Mouse (Mus musculus): Measurements from ENCODE around the gene Lrrk1. TPM values are rescaled to one million over a fixed set of nuclear protein-coding genes. Genes with fewer than 3 reads are reported as not detected.
"Not testable (repeated sequence)": the region's sequence is repeated elsewhere in the genome, so short reads cannot be mapped to it uniquely, and the experiment has no call there.

Gene Lrrk1
- total RNA-seq, 2 experiments from 2014 or later, result 2.3 to 3.4 TPM

DNA sequence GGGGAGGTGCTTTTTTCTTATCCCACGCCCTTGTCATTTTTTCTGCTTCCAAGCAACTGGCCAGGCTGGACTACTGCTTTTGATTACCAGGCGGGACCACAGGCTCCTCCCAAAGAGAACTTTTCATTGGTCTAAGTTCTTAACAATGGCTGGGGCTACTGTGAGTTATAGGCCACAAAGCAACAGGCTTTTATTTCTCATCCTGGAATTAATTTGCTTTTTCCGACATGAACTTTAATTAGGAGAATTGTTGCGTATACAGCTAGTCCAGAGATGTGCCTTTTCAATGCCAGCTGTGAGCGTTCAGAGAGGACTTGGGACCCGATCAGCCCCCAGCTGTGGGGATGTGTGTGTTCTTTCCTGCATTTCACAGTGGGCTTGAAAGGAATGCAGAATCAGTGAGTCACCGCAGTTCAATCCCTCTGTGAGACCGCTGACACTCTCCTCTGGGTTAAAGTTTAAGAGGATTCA is 165.5 kb downstream of the Lrrk1 start:
- no peak for DNase-seq

DNA sequence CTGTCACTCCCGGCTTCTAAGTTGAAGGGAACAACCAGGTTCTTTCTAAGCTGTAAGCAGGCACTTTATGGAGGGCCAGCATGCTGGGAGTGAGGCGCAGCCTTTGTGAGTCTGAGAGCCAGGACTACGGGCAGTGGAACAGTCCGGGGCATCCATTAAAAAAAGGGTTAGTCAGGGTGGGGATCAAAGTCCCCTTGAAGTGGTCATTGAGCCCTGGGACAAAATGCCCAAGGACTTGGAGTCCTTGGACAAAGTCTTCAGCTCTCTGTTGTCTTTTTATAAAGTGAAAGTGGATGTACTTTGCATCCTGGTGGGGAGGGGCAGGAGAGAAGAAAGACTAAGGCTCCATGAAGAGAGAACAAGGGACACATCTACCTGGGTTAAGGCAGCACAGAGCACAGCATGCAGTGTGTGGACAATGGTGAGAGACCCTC is 168.3 kb downstream of the Lrrk1 start:
- no peak for DNase-seq

DNA sequence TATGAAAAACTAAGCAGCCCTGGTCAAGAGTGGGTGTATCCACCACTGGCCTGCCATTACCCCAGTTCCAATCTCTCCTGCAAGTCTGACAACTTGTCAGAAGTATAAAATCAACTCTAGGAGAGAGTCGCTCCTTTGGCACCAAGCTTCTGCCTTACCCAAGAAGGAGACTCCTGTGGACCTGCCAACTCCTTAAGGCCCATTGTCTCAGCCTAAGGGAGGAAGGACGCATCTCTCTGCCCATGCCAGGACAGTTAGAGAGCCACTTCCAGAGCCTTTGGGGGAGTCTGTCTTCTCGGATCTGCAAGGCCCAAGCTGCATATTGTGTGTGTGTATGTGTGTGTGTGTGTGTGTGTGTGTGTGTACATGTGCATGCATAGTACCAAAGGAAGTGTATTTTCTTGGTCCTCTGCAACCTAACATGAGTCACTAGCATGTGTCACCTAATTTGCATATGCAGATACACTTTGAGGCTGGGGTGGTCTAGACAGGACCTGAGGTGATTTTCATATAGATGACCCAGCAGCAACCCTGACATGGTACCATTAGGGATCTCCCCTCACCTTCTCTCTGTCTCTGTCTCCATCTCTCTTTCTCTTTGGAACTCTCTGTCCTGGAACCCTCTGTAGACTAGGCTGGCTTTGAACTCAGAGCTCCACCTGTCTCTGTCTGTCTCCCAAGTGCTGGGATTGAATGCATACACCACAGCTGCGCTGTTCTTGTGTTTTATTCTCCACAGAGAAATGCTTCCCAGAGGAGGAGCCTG is 168.9 kb downstream of the Lrrk1 start:
- no peak for DNase-seq

DNA sequence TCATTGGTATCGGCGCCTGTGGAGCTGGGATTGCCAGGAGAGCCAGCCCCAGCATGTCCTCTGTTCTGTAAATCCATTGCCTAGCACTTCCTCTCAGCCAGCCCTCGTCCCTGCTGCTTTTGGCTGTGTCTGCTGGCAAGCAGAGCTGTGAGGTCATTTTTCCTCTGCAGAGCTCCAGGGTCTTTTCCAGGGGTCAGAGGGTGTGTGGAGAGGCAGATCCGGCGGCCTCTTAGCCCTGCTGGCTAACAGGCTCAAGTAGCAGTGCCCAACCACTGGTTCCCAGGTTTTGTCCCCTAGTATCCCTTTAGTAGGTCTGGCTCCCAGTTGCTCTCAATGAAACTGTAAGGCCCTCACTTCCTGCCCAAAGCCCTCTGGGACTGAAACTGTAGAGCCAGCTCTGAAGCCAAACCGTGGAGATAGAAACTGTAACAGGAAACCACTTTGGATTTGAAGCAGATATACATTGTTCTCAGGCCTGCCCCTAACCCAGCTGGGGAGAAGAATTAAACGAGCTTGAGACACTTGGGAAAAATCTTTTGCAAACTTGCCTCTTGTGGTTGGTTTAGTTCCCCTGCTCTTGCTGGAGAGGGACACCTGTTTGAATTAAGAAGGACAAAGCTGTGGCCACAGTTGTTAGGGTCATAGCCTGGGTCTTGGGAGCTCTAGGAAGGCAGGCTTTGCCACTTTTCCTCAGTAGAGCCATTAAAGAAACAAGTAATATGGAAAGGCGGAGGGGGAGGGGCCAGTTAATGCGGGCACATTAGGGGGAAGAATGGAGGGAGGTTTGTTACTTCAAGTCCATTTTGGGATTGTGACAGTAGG is 169.7 kb downstream of the Lrrk1 start:
- DNase-seq, result peak in 1 of 2 experiments; percentile 22

DNA sequence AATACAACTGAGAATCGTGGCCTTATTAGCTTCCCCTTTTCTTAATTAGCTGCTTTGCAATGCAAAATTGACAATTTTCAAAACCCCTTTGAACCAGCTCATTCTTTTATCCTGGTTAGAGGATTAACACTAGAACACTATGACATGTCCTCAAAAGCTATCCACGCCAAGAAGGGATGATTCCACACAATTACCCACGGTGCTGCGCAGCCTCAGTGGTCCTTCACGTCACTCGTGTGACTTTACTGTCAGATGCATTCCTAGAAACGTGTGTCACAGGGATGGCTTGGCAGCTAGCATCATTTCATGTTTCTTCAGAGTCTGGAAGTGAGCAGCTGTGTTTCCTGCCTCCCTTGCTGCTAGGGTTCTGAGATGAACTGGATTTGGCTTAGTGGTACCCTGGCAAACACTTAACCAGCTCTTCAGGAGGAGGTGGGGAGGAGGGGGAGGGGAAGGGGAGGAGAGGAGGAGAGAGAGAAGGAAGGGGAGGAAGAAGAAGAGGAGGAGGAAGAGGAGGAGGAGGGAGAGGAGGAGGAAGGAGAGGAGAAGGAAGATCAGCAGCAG is 170.5 kb downstream of the Lrrk1 start:
- DNase-seq, result no peak

DNA sequence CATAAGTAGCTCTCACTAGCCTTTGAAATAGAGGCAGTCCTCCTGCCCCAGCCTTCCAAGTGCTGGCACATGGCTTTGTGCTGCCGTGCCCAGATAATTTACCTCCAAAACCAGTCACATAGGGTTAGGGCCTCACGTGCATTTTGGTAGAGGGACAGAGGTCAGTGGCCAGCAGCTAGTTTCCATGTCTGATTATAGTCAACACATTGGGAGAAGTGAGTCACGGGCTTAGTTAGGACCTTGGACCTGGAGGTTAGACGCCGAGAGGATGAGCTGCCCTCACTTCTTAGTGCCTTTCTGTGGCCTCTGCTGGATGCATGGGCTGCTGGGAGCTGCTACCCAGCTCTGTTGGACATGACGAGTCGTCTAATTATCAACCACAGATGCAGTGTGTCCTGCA is 171.1 kb downstream of the Lrrk1 start:
- DNase-seq, result no peak

DNA sequence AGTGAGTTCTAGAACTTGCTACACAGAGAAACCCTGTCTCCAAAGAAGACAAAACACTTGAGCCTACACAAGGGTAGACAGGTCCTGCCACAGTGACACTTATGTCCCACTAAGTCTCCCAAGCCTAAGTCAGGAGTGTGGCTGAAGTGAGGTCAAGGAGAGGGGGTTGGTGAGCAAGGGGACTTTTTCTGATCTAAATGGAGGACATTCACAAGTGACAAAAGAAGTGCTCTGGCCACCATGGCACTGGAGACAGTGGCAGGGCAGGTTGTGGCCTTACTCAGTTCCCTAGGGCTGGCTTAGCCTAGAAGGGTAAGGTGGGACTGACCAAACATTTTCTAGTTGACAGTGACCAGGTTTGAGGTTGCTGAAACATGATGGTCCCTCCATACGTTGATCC is 172.2 kb downstream of the Lrrk1 start:
- no peak for DNase-seq

DNA sequence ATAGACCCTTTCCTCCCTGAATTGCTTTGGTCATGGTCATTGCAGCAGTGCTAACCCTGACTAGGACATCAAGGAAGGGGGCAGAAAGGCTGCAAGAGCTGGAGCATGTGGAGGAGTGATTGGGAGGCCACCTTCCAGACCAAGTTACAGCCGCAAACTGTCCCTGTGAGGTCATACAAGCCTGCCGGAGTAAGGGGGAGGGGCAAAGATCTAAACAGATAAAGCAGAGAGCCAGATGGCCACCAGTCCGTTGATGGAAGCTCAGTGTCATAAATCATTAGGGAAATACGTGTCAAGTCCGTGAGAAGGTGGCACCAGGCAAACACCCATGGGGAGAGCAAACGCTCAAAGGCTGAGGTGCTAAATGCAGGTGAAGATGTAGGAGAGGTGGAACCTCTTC is 173.7 kb downstream of the Lrrk1 start:
- DNase-seq, result no peak

DNA sequence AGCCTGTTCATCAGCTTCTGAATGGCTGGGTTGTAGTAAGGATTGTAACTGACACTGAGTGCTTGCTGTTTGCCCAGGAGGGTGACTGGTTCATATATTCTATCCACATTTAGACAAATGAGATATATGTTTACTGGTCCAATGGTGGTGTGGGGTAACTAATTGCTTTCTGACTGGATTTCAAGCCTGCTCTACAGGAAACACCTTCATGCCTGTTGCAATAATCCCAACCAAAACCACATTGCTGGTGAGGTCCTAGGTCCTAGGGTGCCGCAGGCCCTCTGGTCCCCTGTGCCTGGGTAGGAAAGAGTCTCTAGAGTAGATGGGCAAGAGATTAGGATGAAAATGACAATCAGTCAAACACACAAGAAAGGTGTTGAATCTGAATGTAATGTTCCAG is 175.3 kb downstream of the Lrrk1 start:
- no peak for DNase-seq

DNA sequence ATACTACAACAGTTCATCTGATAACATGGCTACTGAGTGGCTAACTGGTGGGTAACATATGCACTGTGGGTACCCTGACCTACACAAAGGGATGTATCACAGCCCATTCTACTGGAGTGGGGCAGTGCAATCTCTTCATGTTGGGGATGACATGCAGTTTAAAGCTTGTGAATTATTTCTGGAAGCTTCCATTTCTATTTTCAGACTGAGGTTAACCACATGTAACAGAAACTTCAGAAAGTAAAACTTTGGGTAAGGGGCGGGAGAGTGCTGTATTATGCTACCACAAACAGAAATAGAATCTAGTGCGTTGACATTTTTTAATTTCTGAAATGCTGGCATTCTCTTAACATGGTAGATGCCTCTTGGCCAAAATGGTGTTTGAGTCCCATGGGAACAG is 178.2 kb downstream of the Lrrk1 start:
- no peak for DNase-seq

DNA sequence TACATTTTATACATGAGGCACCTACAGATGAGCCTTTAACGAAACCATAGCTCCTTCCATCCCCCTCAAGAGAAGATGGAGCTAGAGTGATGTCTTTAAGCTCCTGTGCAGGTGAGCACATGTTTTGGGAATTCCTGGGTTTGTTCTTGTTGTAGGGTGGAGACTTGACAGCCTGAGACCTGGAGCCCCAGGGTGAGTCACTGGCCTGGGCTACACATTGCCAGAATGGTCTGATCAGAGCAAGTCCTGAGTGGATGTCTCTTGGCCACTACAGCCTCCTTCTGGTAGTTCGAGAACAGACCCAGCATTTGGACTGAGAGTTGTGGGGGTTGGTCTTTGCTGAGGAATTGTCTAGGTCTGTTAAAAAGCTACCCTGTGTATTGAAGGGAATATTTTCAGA is 186.5 kb downstream of the Lrrk1 start:
- DNase-seq, result no peak

DNA sequence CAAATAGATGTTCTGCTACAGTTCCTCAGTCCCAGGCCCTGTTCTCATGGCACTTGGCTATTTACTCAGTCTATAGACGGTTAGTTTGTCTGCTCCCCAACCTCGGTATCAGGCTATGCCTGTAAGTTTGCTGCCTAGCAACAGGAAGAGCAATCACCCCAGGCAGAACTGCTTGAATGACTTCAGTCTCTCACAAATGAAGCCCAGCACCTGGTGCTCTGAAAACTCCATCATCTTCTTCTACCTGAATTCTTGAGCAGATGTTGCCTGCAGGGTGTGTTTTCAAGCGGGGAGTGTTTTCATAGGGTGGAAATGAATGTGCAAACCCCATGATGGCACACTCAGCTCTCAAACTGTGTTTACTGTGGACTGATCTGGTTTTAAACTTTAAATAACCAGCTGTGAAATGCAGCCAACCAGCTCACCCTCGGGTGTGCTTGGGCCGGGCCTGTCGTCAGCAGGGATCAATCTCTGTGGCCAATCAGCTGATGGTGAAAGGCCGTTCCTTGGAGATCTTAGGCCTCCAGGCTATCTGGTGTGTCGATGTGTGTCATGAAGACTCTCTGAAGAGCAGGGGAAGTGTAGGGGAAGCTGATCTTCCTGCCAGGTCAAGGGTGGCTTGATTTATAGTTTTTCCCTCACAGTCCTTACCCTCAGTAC is 187.2 kb downstream of the Lrrk1 start:
- no peak for DNase-seq

DNA sequence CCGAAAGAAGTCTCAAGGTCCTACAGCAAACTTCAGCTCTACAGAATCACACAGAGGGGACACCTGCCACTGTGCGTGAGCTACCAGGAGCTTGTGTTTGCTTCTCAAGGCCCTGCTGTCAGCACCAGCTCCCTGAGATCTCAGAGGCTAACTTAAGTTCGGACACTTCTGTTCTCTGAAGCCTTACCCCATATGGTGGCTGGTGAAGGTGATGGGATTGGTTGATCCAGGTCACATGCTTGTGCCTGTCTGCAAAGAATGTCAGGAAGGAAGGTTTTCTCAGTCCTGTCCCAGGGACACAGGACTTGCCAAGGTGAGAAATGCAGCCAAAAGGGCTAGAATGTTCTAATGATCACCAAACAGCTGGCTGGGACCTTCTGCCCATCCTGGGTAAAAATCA is 187.8 kb downstream of the Lrrk1 start:
- DNase-seq, result no peak

DNA sequence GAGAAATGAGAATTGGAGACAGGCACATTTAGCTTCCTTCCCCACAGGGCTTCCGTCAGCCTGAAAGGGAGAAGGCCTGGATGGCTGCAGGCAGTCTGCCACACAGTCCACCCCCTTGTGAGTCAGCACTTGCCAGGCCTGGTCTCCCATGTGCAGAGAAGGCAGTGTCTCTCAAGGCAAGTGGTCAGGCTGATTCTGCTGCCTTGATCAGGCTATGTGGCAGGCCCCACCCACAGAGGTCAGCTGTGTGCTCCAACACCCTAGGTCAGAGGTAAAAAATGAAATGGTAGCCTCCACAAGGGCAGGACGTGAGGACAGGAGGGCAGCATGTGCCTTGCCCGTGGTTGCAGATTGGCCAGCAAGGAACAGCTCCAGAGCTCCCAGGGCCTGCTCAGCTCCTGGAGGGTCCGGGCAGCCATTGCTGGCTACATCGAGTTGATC is 188.7 kb downstream of the Lrrk1 start:
- DNase-seq, result peak; percentile 28 to 40

DNA sequence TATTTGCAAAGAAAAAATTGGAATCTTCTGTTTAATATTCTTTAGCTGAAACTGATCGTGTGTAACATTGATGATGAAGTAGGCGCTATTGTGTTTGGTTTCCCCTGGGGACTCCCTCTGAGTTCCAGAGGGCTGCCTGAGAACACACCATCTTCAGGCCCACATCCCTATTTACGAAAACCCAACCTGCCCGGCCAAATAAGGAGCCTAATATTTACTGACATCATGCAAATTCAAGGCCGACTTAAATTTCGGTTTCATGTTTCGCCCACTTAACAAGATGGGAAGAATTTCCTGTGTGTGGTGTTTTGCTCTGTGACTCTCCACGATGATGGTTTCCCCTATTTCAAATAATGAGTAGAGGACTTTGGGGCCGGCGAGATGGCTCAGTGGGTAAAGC is 189.7 kb downstream of the Lrrk1 start:
- no peak for DNase-seq

DNA sequence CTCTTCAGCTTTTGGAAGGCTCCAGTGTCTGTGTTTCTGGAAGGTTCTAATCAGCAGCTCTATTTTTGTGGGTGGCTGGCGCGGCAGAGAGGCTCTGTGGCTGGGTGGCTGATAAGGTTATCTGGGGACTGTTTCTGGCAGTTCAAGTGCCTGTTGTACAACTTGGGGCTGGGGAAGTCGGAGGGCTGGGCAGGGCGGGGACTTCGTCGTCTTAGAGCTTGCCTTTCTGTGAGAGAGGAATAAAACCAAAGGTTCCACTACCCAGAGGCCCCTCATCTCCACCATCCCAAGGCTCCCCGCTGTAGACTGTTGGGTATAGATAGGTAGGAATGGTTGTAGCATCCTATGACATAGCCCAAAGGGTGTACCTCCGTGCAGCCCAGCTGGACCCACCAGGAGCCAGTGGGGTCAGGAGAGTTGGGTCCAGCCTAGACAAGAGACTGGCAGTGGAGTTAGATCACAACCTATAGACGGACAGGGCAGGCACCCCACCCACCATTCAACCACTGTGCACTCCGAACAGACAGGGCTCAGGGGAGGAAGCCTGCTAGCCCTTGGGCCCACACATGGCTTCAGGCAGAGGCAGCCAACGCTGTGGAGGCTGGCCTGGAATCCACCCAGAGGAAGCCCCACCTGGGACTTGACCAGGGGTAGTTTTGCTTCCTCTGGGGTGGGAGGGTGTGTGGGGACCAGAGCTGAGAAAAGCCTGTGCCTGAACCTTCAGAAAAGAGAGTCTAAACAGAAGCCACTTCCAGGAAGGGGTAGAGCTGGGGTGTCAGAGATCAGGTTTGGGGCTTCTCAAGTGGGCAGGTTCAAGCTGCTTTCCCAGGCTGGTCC is 191.3 kb downstream of the Lrrk1 start:
- DNase-seq, result no peak

DNA sequence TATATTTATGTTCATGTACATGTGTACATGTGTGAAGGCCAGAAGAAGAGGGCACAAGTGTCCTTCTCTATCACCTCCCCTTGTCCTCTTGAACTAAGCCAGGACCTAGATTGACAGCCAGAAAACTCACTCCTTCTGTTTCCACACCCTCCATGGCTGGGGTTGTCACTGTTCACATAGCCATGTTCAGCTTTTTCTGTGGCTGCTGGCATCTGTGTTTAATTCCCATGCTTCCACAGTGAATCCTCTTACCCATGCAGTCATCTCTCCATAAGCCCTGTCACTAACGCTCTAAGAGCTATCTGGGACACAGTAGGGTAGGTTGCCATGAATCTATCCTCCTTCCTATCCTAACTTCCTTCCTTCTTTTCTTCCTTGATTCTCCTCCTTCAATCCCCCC is 192.3 kb downstream of the Lrrk1 start:
- no peak for DNase-seq

DNA sequence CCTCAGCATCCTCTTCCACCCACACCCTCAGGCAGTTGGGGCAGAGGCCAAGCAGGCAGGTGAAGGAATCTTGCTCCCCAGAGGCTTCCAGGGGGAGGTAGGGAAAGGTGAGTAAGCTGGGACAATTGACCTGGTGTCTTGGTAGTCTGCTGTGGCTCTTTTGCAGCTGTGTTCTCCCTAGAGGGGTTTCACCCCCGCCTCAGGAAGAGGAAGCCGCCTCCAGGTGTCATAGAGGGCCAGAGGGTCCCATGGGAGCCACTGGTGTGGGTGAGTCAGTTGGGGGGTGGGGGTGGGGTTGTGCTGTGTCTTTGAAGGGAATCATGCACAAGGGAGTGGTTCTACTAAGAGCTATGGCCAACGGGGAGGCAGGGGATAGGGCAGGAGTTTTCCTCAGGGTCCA is 193.6 kb downstream of the Lrrk1 start:
- no peak for DNase-seq

DNA sequence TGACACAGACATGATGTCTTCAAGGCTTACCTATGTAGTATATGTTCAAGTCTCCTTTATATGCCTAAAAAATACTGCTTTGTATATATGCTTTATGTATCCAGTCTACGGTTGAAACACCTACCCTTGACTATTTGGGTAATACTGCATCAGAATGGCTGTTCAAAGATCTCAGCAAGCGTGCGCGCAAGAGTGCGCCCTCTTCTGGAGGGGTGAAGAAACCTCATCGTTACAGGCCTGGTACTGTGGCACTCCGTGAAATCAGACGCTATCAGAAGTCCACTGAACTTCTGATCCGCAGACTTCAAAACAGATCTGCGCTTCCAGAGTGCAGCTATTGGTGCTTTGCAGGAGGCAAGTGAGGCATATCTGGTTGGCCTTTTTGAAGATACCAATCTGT is 197.8 kb downstream of the Lrrk1 start:
- DNase-seq, result not testable (repeated sequence)

DNA sequence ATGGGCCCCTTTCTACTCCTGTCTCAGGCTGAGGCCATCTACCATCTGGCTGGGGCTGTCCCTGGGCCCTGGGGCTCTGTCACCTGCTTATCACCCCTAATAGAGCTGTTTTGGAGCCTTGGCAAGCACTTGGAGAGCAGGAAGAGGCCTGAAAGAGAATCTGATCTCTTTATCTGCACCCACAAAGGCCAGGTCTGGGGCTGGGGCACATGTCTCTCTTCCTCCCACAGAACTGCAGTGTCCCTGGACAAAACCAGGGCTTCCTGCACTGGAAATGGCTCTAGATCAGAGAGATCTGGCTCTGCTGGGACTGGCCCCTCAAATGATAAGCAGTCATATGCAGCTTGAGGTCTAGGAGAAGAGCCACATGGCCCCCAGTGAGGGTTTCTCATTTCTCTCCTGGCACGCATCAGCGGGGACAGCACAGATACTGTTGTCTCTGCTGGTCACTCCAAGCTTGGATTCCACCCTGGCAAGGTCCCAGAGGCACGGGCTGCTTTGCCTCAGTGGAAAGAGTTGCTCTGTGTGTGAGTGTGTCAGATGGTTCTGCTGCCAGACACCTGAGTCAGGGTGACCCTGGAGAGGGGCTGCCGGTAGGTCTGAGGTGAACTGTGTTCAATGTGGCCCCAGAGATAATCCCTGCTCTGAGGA is 200.4 kb downstream of the Lrrk1 start:
- DNase-seq, result no peak

DNA sequence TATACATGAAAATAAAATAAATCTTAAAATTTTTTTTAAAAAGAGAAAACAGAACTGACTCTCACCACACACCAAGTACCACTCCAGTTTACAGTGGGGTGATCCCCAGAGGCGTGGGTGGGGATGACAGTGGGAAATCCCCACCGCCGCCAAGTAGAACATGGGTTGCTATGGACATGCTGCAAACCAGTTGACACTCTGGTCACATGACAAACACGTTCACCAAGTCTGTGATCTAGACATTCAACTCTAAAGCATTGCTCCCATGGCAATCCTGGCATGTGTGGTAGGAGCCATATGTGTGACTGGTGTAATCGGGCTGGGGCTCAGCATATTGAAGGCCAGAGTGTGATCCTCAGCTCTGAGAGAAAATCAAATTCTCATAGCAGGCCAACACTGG is 202.8 kb downstream of the Lrrk1 start:
- DNase-seq, result no peak

Measured in layer of hippocampus, postnatal 36 days (tissue).